Mouse (Mus musculus) thymus, adult 2 months (tissue): Measurements from ENCODE around the gene Zfp286. TPM values are rescaled to one million over a fixed set of nuclear protein-coding genes. Genes with fewer than 3 reads are reported as not detected.
"Not testable (repeated sequence)": the region's sequence is repeated elsewhere in the genome, so short reads cannot be mapped to it uniquely, and the experiment has no call there.

Source experiments
- DNase-seq: peaks from one replicate; pipeline ENCODE4 v3.0.0; 2021
- H3K27ac ChIP-seq: fragments of 200-500 bp; 2 replicates; pipeline ENCODE4 v1.5.1; 2012; ENCODE audit warnings: low read length, control low read depth; ENCODE audit not compliant: control insufficient read depth, insufficient read depth
- H3K27me3 ChIP-seq: fragments of 200-500 bp; 2 replicates; pipeline ENCODE4 v1.6.1; 2012; ENCODE audit warnings: mild to moderate bottlenecking, low read length, moderate library complexity, mixed read lengths; ENCODE audit not compliant: control insufficient read depth, insufficient read depth
- H3K36me3 ChIP-seq: fragments of 200-500 bp; 2 replicates; pipeline ENCODE4 v1.6.1; 2012; ENCODE audit warnings: mild to moderate bottlenecking, low read length, moderate library complexity; ENCODE audit not compliant: control insufficient read depth, insufficient read depth
- H3K4me1 ChIP-seq: fragments of 200-500 bp; replicated peaks from 2 replicates; pipeline ENCODE4 v1.6.1; 2012; ENCODE audit warnings: low read length; ENCODE audit not compliant: control insufficient read depth, insufficient read depth
- H3K4me3 ChIP-seq: fragments of 200-500 bp; 2 replicates; pipeline ENCODE4 v1.5.1; 2012; ENCODE audit warnings: mild to moderate bottlenecking, low read length, control low read depth, moderate library complexity; ENCODE audit not compliant: control insufficient read depth, insufficient read depth
- CTCF ChIP-seq: fragments of 200-500 bp; IDR thresholded peaks from 2 replicates; pipeline ENCODE4 v1.5.1; 2012; ENCODE audit warnings: mild to moderate bottlenecking, control low read depth, low read length, moderate library complexity, borderline replicate concordance; ENCODE audit not compliant: control insufficient read depth, poor library complexity, insufficient read depth; ENCODE audit errors: extremely low read depth
- POLR2A ChIP-seq: fragments of 200-500 bp; IDR thresholded peaks from 2 replicates; pipeline ENCODE4 v1.6.1; 2012; ENCODE audit warnings: mild to moderate bottlenecking, low read length, control low read depth, moderate library complexity; ENCODE audit not compliant: control insufficient read depth, poor library complexity, insufficient read depth; ENCODE audit errors: extremely low read depth
- WGBS: fragments of 180-500 bp; shearing (Covaris S2); methylation state at CpG from one replicate; pipeline ENCODE4 v1.1.7; 2018; 5-methylcytosine and 5-hydroxymethylcytosine counted together
- polyA plus RNA-seq: library from polyadenylated mRNA; depleted of rRNA; stranded (reverse); fragments of >200 nt; gene quantifications from 2 replicates; pipeline ENCODE4 v1.2.3, GENCODE M21; 2012

The Zfp286 gene
- polyA plus RNA-seq, 1 experiment: 5.0 TPM

DNA sequence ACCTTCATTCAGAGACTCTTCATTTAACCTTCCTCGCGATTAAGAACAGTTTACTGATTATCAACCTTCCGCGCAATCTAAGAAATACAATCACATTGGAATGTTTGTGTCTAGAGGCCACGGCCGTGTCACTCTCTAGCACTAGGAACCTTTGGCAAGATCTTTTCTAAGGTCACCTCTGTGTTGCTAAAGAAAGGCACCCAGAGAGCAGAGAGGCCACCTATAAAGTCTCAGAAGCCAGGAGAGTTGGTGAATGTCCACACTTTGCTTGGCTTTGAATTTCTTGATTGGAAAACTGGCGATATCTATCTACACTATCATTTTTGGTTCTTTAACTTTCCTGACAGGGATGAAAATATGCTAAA is 32.1 kb downstream of the Zfp286 start:
- H3K36me3 ChIP-seq: no peaks in the 10 kb centered on the region
- H3K27ac ChIP-seq: no peak overlapping the region
- no peak for DNase-seq
- TF ChIP-seq CTCF (no peak), POLR2A (no peak)
- peaks cover 3% of the 10 kb centered on the region; the same call in 1 of the 2 replicates for H3K27me3 ChIP-seq
- H3K4me3 ChIP-seq: no peak overlapping the region
- H3K4me1 ChIP-seq: peaks cover 13% of the 10 kb centered on the region
- 6% methylated on average over 7 of the region's 7 CpGs for WGBS

- 9% methylated on average over 36 of the region's 36 CpGs for WGBS
- H3K36me3 ChIP-seq: no peaks in the 10 kb centered on the region
- TF ChIP-seq CTCF (peak; percentile 98), POLR2A (no peak)
- H3K27me3 ChIP-seq: peaks cover 3% of the 10 kb centered on the region; the same call in 1 of the 2 replicates
- H3K4me3 ChIP-seq: no peak overlapping the region
- no peak overlapping the region for H3K27ac ChIP-seq
- peak; percentile 89 for DNase-seq
- H3K4me1 ChIP-seq: peaks cover 9% of the 10 kb centered on the region
Observed at GRCm38 (mm10) chr11:62756456-62757142, 32.7 kb downstream of the Zfp286 start.

- peaks cover 3% of the 10 kb centered on the region; the same call in 1 of the 2 replicates for H3K4me1 ChIP-seq
- no peak within 1 kb of the TSS for H3K27ac ChIP-seq
- peaks cover 3% of the 10 kb centered on the region; the same call in 1 of the 2 replicates for H3K27me3 ChIP-seq
- DNase-seq: no peak
- TF ChIP-seq POLR2A: no peak
- no peak for TF ChIP-seq CTCF
- H3K36me3 ChIP-seq: no peaks in the 10 kb centered on the region
- no peak within 1 kb of the TSS for H3K4me3 ChIP-seq
- WGBS: 25% methylated on average over 8 of the region's 8 CpGs
Observed at GRCm38 (mm10) chr11:62752780-62753179, 36.5 kb downstream of the Zfp286 start, which contains the start of gene Gm10428. Gene Gm10428 (plus strand): TSS chr11:62753100.

DNA sequence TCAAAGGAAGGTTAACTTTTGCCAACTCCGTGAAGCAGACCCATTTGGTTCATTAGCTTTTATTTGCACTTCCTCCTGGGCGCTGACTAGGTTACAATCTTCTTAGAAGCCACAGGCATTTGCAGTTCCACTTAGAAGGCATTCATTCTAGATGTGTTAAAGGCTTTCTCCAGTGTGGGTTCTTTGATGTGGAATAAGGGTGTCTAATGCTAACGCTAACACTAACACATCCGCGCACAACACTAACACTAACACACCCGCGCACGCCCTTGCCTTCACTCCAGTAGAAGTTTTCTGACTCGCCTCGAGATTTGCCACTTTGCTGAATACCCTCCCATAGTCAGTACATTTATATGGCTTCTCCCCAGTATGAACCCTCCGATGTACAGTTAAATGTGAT is 37.1 kb downstream of the Zfp286 start:
- Histone ChIP-seq H3K4me3 (no peak overlapping the region), H3K4me1 (peaks cover 3% of the 10 kb centered on the region; the same call in 1 of the 2 replicates), H3K36me3 (no peaks in the 10 kb centered on the region), H3K27me3 (peaks cover 3% of the 10 kb centered on the region; the same call in 1 of the 2 replicates), H3K27ac (no peak overlapping the region)
- WGBS: 11% methylated on average over 11 of the region's 11 CpGs
- TF ChIP-seq CTCF: no peak
- TF ChIP-seq POLR2A: no peak
- DNase-seq: no peak

GRCm38 (mm10) chr11:62749445-62749844 is 39.8 kb downstream of the Zfp286 start:
- not testable (repeated sequence) for DNase-seq
- 12% methylated on average over 13 of the region's 13 CpGs for WGBS

GRCm38 (mm10) chr11:62748062-62748461 is 41.2 kb downstream of the Zfp286 start:
- 91% methylated on average over 4 of the region's 4 CpGs for WGBS
- Histone ChIP-seq H3K4me3 (no peak overlapping the region), H3K27me3 (peaks cover 3% of the 10 kb centered on the region; the same call in 1 of the 2 replicates), H3K4me1 (peaks cover 7% of the 10 kb centered on the region), H3K36me3 (no peaks in the 10 kb centered on the region), H3K27ac (no peak overlapping the region)
- DNase-seq: no peak
- TF ChIP-seq POLR2A (no peak), CTCF (no peak)

More at GRCm38 (mm10) chr11:62749445-62749844, 39.8 kb downstream of the Zfp286 start:
- H3K4me1 ChIP-seq, H3K27me3 ChIP-seq, H3K27ac ChIP-seq, H3K4me3 ChIP-seq, H3K36me3 ChIP-seq: not testable (repeated sequence)

DNA sequence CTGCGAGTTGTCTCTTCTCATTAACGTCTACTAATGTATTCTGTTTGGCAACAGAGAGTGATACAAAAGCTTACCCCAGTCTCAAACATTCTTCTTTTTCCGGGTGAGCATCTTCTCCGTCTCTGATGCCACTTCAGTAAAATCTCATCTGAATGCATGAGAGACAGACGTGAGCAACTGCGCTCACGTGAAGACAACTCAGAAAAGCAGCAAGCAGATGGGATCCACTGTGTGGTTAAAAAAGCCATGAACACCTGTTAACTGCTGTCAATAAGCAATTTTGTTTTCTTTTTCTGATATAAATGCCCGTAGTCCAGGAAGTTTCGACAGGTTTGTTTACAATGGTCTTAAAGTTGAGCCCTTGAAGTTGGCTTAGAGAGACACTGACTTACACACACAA is 42.0 kb downstream of the Zfp286 start:
- no peak for DNase-seq
- no peak overlapping the region for H3K4me3 ChIP-seq
- TF ChIP-seq CTCF: no peak
- no peak for TF ChIP-seq POLR2A
- peaks cover 5% of the 10 kb centered on the region for H3K4me1 ChIP-seq
- H3K36me3 ChIP-seq: no peaks in the 10 kb centered on the region
- H3K27me3 ChIP-seq: no peaks in the 10 kb centered on the region; the same call in 1 of the 2 replicates
- 84% methylated on average over 9 of the region's 9 CpGs for WGBS
- H3K27ac ChIP-seq: no peak overlapping the region
